8 mouse cellular contexts compared by ENCODE assay signal in the genomic region with DNA sequence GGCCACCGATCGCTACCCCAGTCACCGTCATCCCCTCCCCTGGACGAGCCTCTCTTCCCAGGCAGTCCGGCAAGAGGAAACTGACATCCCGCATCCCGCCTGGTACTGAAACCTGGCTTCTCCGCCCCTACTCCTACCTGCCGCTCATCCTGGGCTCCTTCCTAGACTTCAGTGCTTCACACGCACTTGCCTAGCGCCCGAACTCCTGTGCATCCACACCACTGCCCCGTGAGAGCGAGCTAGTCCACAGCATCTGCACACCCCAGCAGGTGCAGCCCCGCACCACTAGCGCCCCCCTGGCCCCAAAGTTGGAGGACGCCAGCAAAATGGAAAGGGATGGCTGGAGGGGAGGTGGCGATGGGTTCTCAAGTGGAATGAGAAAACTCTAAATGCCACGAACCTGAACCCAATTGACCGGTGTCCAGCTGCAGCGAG. TPM values are rescaled to one million over a fixed set of nuclear protein-coding genes. Genes with fewer than 3 reads are reported as not detected.
DNase-seq lines count a peak whose midpoint lies in the region; ATAC-seq lines count a peak whose summit lies in the region.

No protein-coding gene starts in this region.

- 0% methylated on average over 21 of the region's 21 CpGs for WGBS in forebrain, embryonic 13.5 days
- WGBS in hindbrain, embryonic 15.5 days = under 1% methylated on average over 21 of the region's 21 CpGs
- under 1% methylated on average over 21 of the region's 21 CpGs for WGBS in limb, embryonic 12.5 days
- 0% methylated on average over 21 of the region's 21 CpGs for WGBS in midbrain, embryonic 14.5 days

- peak overlapping the region; percentile 88 for H3K4me2 ChIP-seq in forebrain, embryonic 13.5 days
- H3K4me2 ChIP-seq in hindbrain, embryonic 15.5 days = peak overlapping the region; percentile 91
- peak overlapping the region; percentile 84 for H3K4me2 ChIP-seq in limb, embryonic 12.5 days
- peak overlapping the region; percentile 96 for H3K4me2 ChIP-seq in midbrain, embryonic 14.5 days (ENCODE audit: low read length)

- H3K27ac ChIP-seq in forebrain, embryonic 13.5 days = no peak overlapping the region; the same call in 1 of the 2 replicates
- H3K27ac ChIP-seq in hindbrain, embryonic 15.5 days (replicated peaks) = peak overlapping the region; percentile 80
- H3K27ac ChIP-seq in limb, embryonic 12.5 days = peak overlapping the region; percentile 7; the same call in 1 of the 2 replicates
- H3K27ac ChIP-seq in midbrain, embryonic 14.5 days (replicated peaks; ENCODE audit: low read depth, low read length) = peak overlapping the region; percentile 81

- peak overlapping the region; percentile 52 for H3K4me3 ChIP-seq in forebrain, embryonic 13.5 days
- peak overlapping the region; percentile 50 for H3K4me3 ChIP-seq in hindbrain, embryonic 15.5 days
- peak overlapping the region; percentile 48 for H3K4me3 ChIP-seq in limb, embryonic 12.5 days (replicated peaks)
- H3K4me3 ChIP-seq in midbrain, embryonic 14.5 days (replicated peaks; ENCODE audit: low read depth, low read length) = peak overlapping the region; percentile 51

- ATAC-seq in forebrain, embryonic 13.5 days = peak; percentile 34
- peak; percentile 27 for ATAC-seq in hindbrain, embryonic 15.5 days (ENCODE audit: low FRiP score, low read depth)
- ATAC-seq in limb, embryonic 12.5 days (ENCODE audit: insufficient number of reproducible peaks, insufficient read depth, low FRiP score, low TSS enrichment, low read depth) = peak; percentile 42; the same call in 1 of the 2 replicates
- ATAC-seq in midbrain, embryonic 14.5 days (ENCODE audit: low FRiP score, low TSS enrichment) = 0 out of 2 replicates have a peak, but pooled peaks have one; percentile 32

- peaks cover 57% of the 10 kb centered on the region for H3K27me3 ChIP-seq in forebrain, embryonic 13.5 days
- 0 out of 2 replicates have a peak, but pooled peaks cover 5% of the 10 kb centered on the region for H3K27me3 ChIP-seq in hindbrain, embryonic 15.5 days
- peaks cover 73% of the 10 kb centered on the region for H3K27me3 ChIP-seq in limb, embryonic 12.5 days
- H3K27me3 ChIP-seq in midbrain, embryonic 14.5 days (ENCODE audit: control insufficient read depth, insufficient read depth, low read length) = no peaks in the 10 kb centered on the region

- H3K4me1 ChIP-seq in forebrain, embryonic 13.5 days = peaks cover 67% of the 10 kb centered on the region
- H3K4me1 ChIP-seq in hindbrain, embryonic 15.5 days (replicated peaks) = peaks cover 60% of the 10 kb centered on the region
- H3K4me1 ChIP-seq in limb, embryonic 12.5 days (replicated peaks) = peaks cover 62% of the 10 kb centered on the region
- H3K4me1 ChIP-seq in midbrain, embryonic 14.5 days (ENCODE audit: control insufficient read depth, insufficient read depth, low read length) = peaks cover 48% of the 10 kb centered on the region

- peak; percentile 26 for DNase-seq in urinary bladder, postnatal 25 days (ENCODE audit: low spot score)
- DNase-seq in urinary bladder, postnatal 4 days (ENCODE audit: low spot score in 2 of 2) = no peak
- DNase-seq in midbrain, embryonic 14.5 days = peak; percentile 73
- DNase-seq in thymus, adult 18-20 months = peak; percentile 30 to 44
- DNase-seq in c-Kit-positive CD71-positive TER-119-positive erythroid progenitor cells, embryonic 14.5 days (ENCODE audit: low spot score) = no peak

- no peaks in the 10 kb centered on the region for H3K36me3 ChIP-seq in forebrain, embryonic 13.5 days (ENCODE audit: poor library complexity, severe bottlenecking)
- no peaks in the 10 kb centered on the region for H3K36me3 ChIP-seq in hindbrain, embryonic 15.5 days
- no peaks in the 10 kb centered on the region for H3K36me3 ChIP-seq in limb, embryonic 12.5 days
- no peaks in the 10 kb centered on the region for H3K36me3 ChIP-seq in midbrain, embryonic 14.5 days (ENCODE audit: control insufficient read depth, insufficient read depth, low read length)

- H3K9ac ChIP-seq in forebrain, embryonic 13.5 days = peak overlapping the region; percentile 70
- peak overlapping the region; percentile 55 for H3K9ac ChIP-seq in hindbrain, embryonic 15.5 days
- peak overlapping the region; percentile 59 for H3K9ac ChIP-seq in limb, embryonic 12.5 days (replicated peaks)
- H3K9ac ChIP-seq in midbrain, embryonic 14.5 days (replicated peaks; ENCODE audit: low read length) = peak overlapping the region; percentile 59; the same call in 1 of the 2 replicates

- no peaks in the 10 kb centered on the region for H3K9me3 ChIP-seq in forebrain, embryonic 13.5 days (replicated peaks)
- no peaks in the 10 kb centered on the region for H3K9me3 ChIP-seq in hindbrain, embryonic 15.5 days
- no peaks in the 10 kb centered on the region for H3K9me3 ChIP-seq in limb, embryonic 12.5 days
- H3K9me3 ChIP-seq in midbrain, embryonic 14.5 days (ENCODE audit: control insufficient read depth, low read length) = no peaks in the 10 kb centered on the region

RNA-seq across cellular contexts. Expression of gene Gfra1, which starts 0.6 kb away (rescaled TPM):
- 15.2 and 15.4 TPM in 2 replicates for polyA plus RNA-seq in forebrain, embryonic 13.5 days (2015; fragmentation: Nextera tagmentation; extraction: Ambion mirVana)
- polyA plus RNA-seq in hindbrain, embryonic 15.5 days (2015; fragmentation: Nextera tagmentation; extraction: Ambion mirVana) = 39.8 and 39.9 TPM in 2 replicates
- polyA plus RNA-seq in limb, embryonic 12.5 days (2016; fragmentation: Nextera tagmentation; extraction: Ambion mirVana) = 15.5 and 17.0 TPM in 2 replicates
- polyA plus RNA-seq in midbrain, embryonic 14.5 days (2014; fragmentation: Nextera tagmentation; extraction: Ambion mirVana) = 34.7 and 40.5 TPM in 2 replicates

RNA-seq across cellular contexts. Expression of gene Ccdc172, which starts 56.7 kb away (rescaled TPM):
- polyA plus RNA-seq in forebrain, embryonic 13.5 days (2015; fragmentation: Nextera tagmentation; extraction: Ambion mirVana) = not detected in 2 replicates
- not detected in 2 replicates for polyA plus RNA-seq in hindbrain, embryonic 15.5 days (2015; fragmentation: Nextera tagmentation; extraction: Ambion mirVana)
- not detected in 2 replicates for polyA plus RNA-seq in limb, embryonic 12.5 days (2016; fragmentation: Nextera tagmentation; extraction: Ambion mirVana)
- not detected in 2 replicates for polyA plus RNA-seq in midbrain, embryonic 14.5 days (2014; fragmentation: Nextera tagmentation; extraction: Ambion mirVana)

Comparison
In these comparisons a context has a peak if more than half of its experiments do, and no peak if none do; other contexts are left out.
1. DNase-seq: peak in urinary bladder, postnatal 25 days (single experiment), midbrain, embryonic 14.5 days (single experiment) and thymus, adult 18-20 months (2 of 2); none in urinary bladder, postnatal 4 days (0 of 2) and c-Kit-positive CD71-positive TER-119-positive erythroid progenitor cells, embryonic 14.5 days (single experiment).
2. Peak in every context shown above with its lines, with median percentiles within 50 percentile points of each other: ATAC-seq, H3K4me2 ChIP-seq, H3K4me3 ChIP-seq and H3K9ac ChIP-seq.